Mouse (Mus musculus) bone marrow, adult 2 months (tissue): ENCODE measurements around the gene Igsf21.

Source experiments
- CTCF ChIP-seq: fragments of 200-500 bp; IDR thresholded peaks from 2 replicates; pipeline ENCODE4 v1.5.1; 2011; ENCODE audit warnings: low read length, control low read depth; ENCODE audit not compliant: control insufficient read depth, insufficient read depth
- POLR2A ChIP-seq: fragments of 200-500 bp; IDR thresholded peaks from 2 replicates; pipeline ENCODE4 v1.6.1; 2011; ENCODE audit warnings: low read depth, mild to moderate bottlenecking, control low read depth, low read length, borderline replicate concordance; ENCODE audit not compliant: control insufficient read depth

GRCm38 (mm10) chr4:140052575-140052974 is 194.0 kb downstream of the Igsf21 start:
- TF ChIP-seq CTCF (no peak), POLR2A (no peak)
